Mouse (Mus musculus) ovary, postnatal 10 days (tissue): ENCODE measurements around the gene Vmn1r55.
"Not testable (repeated sequence)": the region's sequence is repeated elsewhere in the genome, so short reads cannot be mapped to it uniquely, and the experiment has no call there.

Experiments used
- DNase-seq: peaks from one replicate; pipeline ENCODE4 v3.0.0; 2022; ENCODE audit warnings: low spot score

The Vmn1r55 gene

GRCm38 (mm10) chr7:5149570-5149969 is at the start of gene Vmn1r55:
Gene Vmn1r55, minus strand, starts transcription at chr7:5149670.
- DNase-seq = not testable (repeated sequence)

GRCm38 (mm10) chr7:5196647-5197046 is 47.2 kb upstream of the Vmn1r55 start, which contains the start of gene Vmn1r56:
Gene Vmn1r56, minus strand, starts transcription at chr7:5196747.
- DNase-seq = not testable (repeated sequence)

GRCm38 (mm10) chr7:5125549-5126406 is 23.7 kb downstream of the Vmn1r55 start, which contains the start of gene Rasl2-9:
Gene Rasl2-9, minus strand, starts transcription at chr7:5125950.
- peak; percentile 41 for DNase-seq

- DNase-seq = no peak
Measured at GRCm38 (mm10) chr7:5125078-5125477, 24.4 kb downstream of the Vmn1r55 start.

DNA sequence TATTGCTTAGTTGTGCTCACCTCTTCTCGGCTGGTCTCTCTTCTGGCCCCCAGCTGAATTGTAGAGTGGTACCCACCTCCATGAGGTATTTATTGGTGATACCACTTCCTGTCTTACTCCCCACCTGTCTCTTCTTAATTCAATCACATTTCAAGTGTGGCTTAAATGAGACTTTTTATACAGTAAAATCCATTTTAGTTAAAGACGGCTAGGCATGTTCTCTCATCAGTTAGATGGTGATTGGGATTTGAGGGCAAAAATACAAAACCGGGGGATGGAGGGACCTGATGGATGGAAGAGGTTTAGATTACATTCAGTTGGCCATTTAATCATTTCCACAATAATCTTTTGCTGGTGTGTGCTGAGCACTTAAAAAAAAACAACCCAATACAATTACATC is 32.6 kb downstream of the Vmn1r55 start, which contains the start of gene Rfpl4:
TSS of gene Rfpl4 (minus strand) at position 101 of the 400 bp plus-strand sequence.
- no peak for DNase-seq

GRCm38 (mm10) chr7:5112701-5113100 is 36.8 kb downstream of the Vmn1r55 start:
- no peak for DNase-seq

- DNase-seq = no peak
Measured at GRCm38 (mm10) chr7:5109301-5109700, 40.2 kb downstream of the Vmn1r55 start.

- DNase-seq = no peak
Measured at GRCm38 (mm10) chr7:5108272-5108671, 41.2 kb downstream of the Vmn1r55 start.

- no peak for DNase-seq
Measured at GRCm38 (mm10) chr7:5102564-5102963, 46.9 kb downstream of the Vmn1r55 start.

- DNase-seq = no peak
Measured at GRCm38 (mm10) chr7:5101066-5101663, 48.3 kb downstream of the Vmn1r55 start.

DNA sequence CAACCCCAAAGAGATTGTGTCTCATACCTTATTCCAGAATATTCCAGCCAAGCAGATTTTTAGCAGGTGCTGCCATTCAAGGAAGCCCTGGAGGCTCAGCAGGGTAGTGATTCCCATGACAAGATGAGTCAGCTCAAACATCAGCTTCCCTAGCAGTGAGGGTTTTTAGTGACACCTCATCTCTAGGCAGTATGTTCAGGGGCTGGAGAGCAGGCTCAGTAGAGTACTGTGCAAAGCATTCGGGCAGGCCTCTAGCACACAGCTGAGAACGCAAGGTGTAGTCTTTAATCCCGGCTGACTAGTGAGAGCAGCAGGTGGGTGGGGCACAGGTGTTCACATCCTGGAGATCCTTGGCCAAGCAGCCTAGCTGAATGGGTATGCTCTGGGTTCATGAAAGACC is 49.7 kb downstream of the Vmn1r55 start:
- no peak for DNase-seq

DNA sequence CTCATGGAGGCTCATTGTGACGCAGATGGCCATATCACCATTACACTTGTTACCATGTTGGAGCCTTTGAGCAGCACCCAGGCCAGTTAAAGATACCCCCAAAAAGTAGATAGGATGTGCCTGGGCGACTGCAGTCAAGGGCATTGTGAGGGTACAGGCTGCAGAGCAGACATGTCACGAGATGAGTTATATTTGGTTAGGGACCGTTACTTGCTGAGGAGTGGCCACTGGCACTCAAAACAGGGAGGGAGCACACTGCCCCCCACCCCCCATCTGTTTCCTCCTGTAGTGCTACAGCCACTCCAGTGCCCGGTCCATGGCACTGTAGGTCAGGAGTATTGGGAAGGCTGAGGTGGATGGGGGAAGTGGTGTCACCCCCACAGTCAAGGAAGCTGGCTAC is 50.7 kb downstream of the Vmn1r55 start:
- DNase-seq = no peak

- DNase-seq = no peak
Measured at GRCm38 (mm10) chr7:5092831-5093510, 56.5 kb downstream of the Vmn1r55 start.

DNA sequence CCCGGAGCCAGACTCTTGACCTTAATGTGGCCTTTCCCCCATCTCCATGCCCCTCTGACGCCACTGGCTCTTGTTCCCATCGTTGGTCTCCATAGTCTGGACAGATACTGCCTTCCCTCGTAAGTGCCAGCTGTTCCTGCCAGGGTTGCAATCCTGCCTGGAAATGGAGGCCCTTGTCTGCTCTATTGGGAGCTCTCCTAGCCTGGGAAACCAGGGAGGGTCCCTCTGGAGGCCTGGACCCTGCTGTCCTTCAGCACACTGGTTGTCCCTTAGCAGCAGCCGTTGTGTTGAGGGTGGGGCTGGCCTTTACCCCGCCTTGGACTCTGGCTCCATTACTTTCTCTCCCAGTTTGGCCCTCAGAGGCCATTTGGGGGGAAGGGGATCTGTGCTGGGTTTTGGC is 57.1 kb downstream of the Vmn1r55 start:
- DNase-seq = no peak

- no peak for DNase-seq
Measured at GRCm38 (mm10) chr7:5091008-5091728, 58.3 kb downstream of the Vmn1r55 start.

DNA sequence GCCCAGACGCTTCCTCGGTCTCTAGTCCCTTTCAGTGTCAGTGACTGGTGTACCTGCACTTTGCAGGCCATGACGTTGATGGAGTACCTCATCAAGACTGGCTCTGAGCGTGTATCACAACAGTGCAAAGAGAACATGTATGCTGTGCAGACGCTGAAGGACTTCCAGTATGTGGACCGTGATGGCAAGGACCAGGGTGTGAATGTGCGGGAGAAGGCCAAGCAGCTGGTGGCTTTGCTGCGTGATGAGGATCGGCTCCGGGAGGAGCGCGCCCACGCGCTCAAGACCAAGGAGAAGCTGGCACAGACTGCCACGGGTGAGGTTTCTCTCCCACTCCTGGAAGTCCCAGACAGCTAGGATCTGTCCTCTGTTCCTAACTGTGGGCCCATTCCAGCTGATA is 59.6 kb downstream of the Vmn1r55 start:
- no peak for DNase-seq

- no peak for DNase-seq
Measured at GRCm38 (mm10) chr7:5087886-5088285, 61.6 kb downstream of the Vmn1r55 start.

GRCm38 (mm10) chr7:5086921-5087440 is 62.5 kb downstream of the Vmn1r55 start:
- DNase-seq = no peak

DNA sequence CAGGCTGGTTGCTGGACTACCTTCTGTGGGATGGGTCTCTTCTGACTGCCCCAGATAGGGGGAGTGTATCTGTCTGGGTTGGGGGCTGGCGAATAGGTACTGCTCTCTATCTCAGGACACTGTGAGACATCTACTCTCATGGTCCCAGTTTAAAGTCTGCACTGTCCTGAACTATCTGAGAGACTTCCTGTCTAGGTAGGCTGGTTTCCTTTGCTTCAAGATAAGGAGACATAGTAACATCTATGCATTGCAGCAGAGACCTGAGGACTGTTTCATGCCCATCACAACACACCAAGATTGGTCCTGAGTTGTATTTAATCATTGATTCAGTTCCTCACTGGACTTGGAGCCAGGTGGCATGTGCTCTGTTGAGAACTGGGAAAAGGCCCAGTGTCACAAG is 64.0 kb downstream of the Vmn1r55 start:
- no peak for DNase-seq

DNA sequence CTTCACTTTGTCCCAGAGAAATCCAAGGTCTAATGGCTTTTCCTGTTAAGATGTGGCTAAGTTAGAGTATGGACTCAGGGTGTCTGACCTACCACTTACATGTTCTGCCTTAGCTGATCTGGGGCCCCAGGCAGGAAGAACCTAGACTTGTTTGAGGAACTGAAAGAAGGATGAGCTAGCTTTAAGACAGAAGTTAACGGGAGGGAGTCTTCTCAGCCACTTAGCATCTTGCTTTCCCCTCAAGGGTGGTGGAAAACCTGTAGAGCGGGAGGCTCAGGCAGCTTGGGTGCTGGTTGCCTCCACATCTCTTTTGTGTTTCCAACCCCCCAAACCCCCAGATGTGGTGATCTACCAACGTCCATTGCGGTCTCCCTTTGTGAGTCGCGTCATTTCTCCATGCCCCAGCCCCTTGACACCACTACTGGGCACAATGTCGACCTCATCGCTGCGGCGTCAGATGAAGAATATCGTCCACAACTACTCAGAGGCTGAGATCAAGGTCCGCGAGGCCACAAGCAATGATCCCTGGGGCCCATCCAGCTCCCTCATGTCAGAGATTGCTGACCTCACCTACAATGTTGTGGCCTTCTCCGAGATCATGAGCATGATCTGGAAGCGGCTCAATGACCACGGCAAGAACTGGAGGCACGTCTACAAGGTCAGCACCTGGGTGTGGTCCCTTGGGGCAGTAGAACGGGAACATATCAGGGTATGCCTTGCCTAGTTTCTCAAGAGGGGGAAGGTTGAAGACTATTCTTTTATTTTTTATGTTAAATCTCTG is 66.0 kb downstream of the Vmn1r55 start:
- no peak for DNase-seq

DNA sequence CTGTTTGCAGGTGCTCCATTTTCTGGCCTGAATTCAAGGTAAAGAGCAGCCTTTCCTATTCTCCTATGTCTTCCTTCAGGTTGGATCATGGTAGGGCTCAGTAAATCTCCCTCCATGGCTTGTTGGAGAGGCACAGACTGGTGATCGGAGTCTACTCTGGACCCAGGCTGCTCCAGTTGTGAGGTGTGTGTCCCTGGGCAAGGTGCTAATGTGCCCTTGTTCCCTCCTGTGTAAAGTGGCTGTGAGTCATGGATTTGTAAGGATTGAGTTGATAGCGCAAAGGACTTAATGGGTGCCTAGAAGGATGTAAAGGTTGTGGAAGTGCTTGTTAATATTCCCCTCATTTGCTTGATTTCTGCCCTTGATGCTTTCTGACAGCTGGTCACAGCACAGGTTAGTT is 67.5 kb downstream of the Vmn1r55 start:
- DNase-seq = no peak
